Mouse (Mus musculus) limb, embryonic 15.5 days (tissue): ENCODE data around the gene Serpinb7. TPM values are rescaled to one million over a fixed set of nuclear protein-coding genes. Genes with fewer than 3 reads are reported as not detected.

Source experiments
- ATAC-seq: fragments of 200-750 bp; cut with Nextera tagmentation; 2 replicates; pipeline ENCODE4 v1.8.0; 2017; ENCODE audit warnings: low read depth, moderate TSS enrichment; ENCODE audit not compliant: insufficient number of reproducible peaks, low FRiP score, low TSS enrichment
- H3K27ac ChIP-seq: fragments of 300-500 bp; sonication (generic); 2 replicates; pipeline ENCODE4 v1.5.1; 2015; ENCODE audit warnings: moderate library complexity, mild to moderate bottlenecking, inconsistent platforms
- H3K27me3 ChIP-seq: fragments of 300-500 bp; sonication (generic); 2 replicates; pipeline ENCODE4 v1.6.1; 2015; ENCODE audit warnings: inconsistent platforms
- H3K36me3 ChIP-seq: fragments of 300-500 bp; sonication (generic); 2 replicates; pipeline ENCODE4 v1.6.1; 2015; ENCODE audit warnings: inconsistent platforms
- H3K4me1 ChIP-seq: fragments of 300-500 bp; sonication (generic); 2 replicates; pipeline ENCODE4 v1.6.1; 2015; ENCODE audit warnings: inconsistent platforms
- H3K4me2 ChIP-seq: fragments of 300-500 bp; sonication (generic); 2 replicates; pipeline ENCODE4 v1.6.1; 2015; ENCODE audit warnings: mild to moderate bottlenecking, inconsistent platforms
- H3K4me3 ChIP-seq: fragments of 300-500 bp; sonication (generic); 2 replicates; pipeline ENCODE4 v1.5.1; 2015; ENCODE audit warnings: mild to moderate bottlenecking, inconsistent platforms
- H3K9ac ChIP-seq: fragments of 300-500 bp; sonication (generic); 2 replicates; pipeline ENCODE4 v1.6.1; 2015; ENCODE audit warnings: inconsistent platforms
- H3K9me3 ChIP-seq: fragments of 300-500 bp; sonication (generic); 2 replicates; pipeline ENCODE4 v1.6.1; 2016; ENCODE audit warnings: inconsistent platforms
- polyA plus RNA-seq: library from polyadenylated mRNA; unstranded; fragments of >200 nt; fragmentation: Nextera tagmentation; extraction: Ambion mirVana; gene quantifications from 2 replicates; pipeline ENCODE4 v1.2.1, GENCODE M21; 2015

Gene Serpinb7
- polyA plus RNA-seq, 1 experiment from 2014 or later: 44.6 TPM

DNA sequence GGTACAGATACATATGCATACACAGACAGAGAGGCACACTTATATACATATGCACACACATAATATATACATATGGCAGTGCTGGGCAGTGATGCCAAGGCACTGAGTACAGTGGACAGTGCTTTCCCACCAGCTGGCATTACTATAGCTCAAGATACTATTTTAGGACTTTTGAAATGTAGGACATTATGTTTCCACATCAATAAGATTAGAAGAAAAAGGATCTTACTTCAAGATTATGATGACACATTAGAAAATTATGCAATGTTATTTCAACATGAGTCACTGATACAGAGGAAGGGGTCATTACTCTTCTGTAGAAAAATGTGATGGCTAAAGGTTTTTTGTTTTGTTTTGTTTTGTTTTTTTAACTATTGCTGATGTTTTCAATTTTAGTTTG is 102.6 kb downstream of the Serpinb7 start:
- Histone ChIP-seq H3K27me3 (no peaks in the 10 kb centered on the region), H3K4me3 (no peak overlapping the region), H3K9me3 (no peaks in the 10 kb centered on the region), H3K4me1 (no peaks in the 10 kb centered on the region), H3K9ac (no peak overlapping the region), H3K36me3 (no peaks in the 10 kb centered on the region), H3K4me2 (no peak overlapping the region), H3K27ac (no peak overlapping the region)
- ATAC-seq: no peak

Other genes with a start within 250 kb of the Serpinb7 start
- 7.4 and 9.9 TPM in 2 replicates for gene Serpinb3b, start 121.3 kb upstream of the Serpinb7 start, polyA plus RNA-seq
- gene Serpinb3c, start 121.3 kb upstream of the Serpinb7 start, polyA plus RNA-seq: 11.6 and 13.9 TPM in 2 replicates
- 17.9 and 20.7 TPM in 2 replicates for gene Serpinb11, start 38.5 kb upstream of the Serpinb7 start, polyA plus RNA-seq
- 21.5 and 26.7 TPM in 2 replicates for gene Serpinb2, start 111.8 kb downstream of the Serpinb7 start, polyA plus RNA-seq
- 18.5 and 20.1 TPM in 2 replicates for gene Serpinb8, start 190.4 kb downstream of the Serpinb7 start, polyA plus RNA-seq